Mouse (Mus musculus) testis, adult 2 months (tissue): ENCODE results near the gene Gm5108.

Experiments used
- CTCF ChIP-seq: fragments of 200-500 bp; IDR thresholded peaks from 2 replicates; pipeline ENCODE4 v1.5.1; 2012; ENCODE audit warnings: low read depth, mild to moderate bottlenecking, inconsistent platforms, low read length, moderate library complexity; ENCODE audit not compliant: control insufficient read depth, insufficient read depth, insufficient replicate concordance
- POLR2A ChIP-seq: fragments of 200-500 bp; IDR thresholded peaks from 2 replicates; pipeline ENCODE4 v1.6.1; 2012; ENCODE audit warnings: low read depth, mild to moderate bottlenecking, inconsistent platforms, low read length, moderate library complexity; ENCODE audit not compliant: control insufficient read depth

DNA sequence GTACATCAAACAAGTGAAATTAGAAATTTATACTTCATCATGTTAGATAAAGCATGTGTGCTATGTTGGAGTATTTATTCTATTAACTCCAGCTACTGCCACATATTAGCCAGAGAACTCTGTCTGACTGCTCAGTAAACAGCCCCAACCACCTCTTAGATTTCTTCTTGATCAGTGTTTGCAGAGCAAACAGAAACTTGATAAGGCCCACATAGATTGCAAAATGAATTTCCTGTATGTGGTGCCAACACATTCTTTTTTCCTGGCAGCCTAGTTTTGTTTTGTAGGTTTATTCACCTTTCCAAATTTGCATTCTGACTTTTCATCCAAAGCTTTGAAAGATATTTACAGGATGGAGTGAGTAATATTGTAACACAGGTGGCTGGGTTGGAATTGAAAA, 49.0 kb downstream of the Gm5108 start:
- TF ChIP-seq POLR2A (no peak), CTCF (no peak)
